Mouse (Mus musculus): ENCODE data around the gene Epb41l4b.

The Epb41l4b gene

GRCm38 (mm10) chr4:57058623-57059022 lies 84.6 kb downstream of the Epb41l4b start:
- DNase-seq, result no peak

GRCm38 (mm10) chr4:57057637-57058036 lies 85.6 kb downstream of the Epb41l4b start:
- no peak for DNase-seq

GRCm38 (mm10) chr4:57055635-57056034 lies 87.6 kb downstream of the Epb41l4b start:
- DNase-seq, result no peak

GRCm38 (mm10) chr4:57049281-57049921 lies 93.8 kb downstream of the Epb41l4b start:
- no peak for DNase-seq

GRCm38 (mm10) chr4:57048566-57048965 lies 94.7 kb downstream of the Epb41l4b start:
- DNase-seq, result no peak

GRCm38 (mm10) chr4:57046160-57046571 lies 97.1 kb downstream of the Epb41l4b start:
- no peak for DNase-seq

- no peak for DNase-seq
Observed at GRCm38 (mm10) chr4:57043621-57044020, 99.6 kb downstream of the Epb41l4b start.

- no peak for DNase-seq
Observed at GRCm38 (mm10) chr4:57041661-57042060, 101.6 kb downstream of the Epb41l4b start.

GRCm38 (mm10) chr4:57041211-57041610 lies 102.0 kb downstream of the Epb41l4b start:
- no peak for DNase-seq

- no peak for DNase-seq
Observed at GRCm38 (mm10) chr4:57040481-57040880, 102.8 kb downstream of the Epb41l4b start.

- DNase-seq, result no peak
Observed at GRCm38 (mm10) chr4:57039127-57040031, 103.9 kb downstream of the Epb41l4b start.

- DNase-seq, result no peak
Observed at GRCm38 (mm10) chr4:57037554-57037953, 105.7 kb downstream of the Epb41l4b start.

GRCm38 (mm10) chr4:57034169-57034568 lies 109.1 kb downstream of the Epb41l4b start:
- no peak for DNase-seq

- no peak for DNase-seq
Observed at GRCm38 (mm10) chr4:57031440-57031839, 111.8 kb downstream of the Epb41l4b start.

- no peak for DNase-seq
Observed at GRCm38 (mm10) chr4:57027954-57028353, 115.3 kb downstream of the Epb41l4b start.

- no peak for DNase-seq
Observed at GRCm38 (mm10) chr4:57023527-57023926, 119.7 kb downstream of the Epb41l4b start.

- no peak for DNase-seq
Observed at GRCm38 (mm10) chr4:57021288-57021687, 121.9 kb downstream of the Epb41l4b start.

GRCm38 (mm10) chr4:57017229-57017628 lies 126.0 kb downstream of the Epb41l4b start:
- peak; percentile 23 to 34 for DNase-seq

- no peak for DNase-seq
Observed at GRCm38 (mm10) chr4:57016366-57017171, 126.7 kb downstream of the Epb41l4b start.

- DNase-seq, result no peak
Observed at GRCm38 (mm10) chr4:57015032-57015431, 128.2 kb downstream of the Epb41l4b start.

GRCm38 (mm10) chr4:57011454-57012046 lies 131.7 kb downstream of the Epb41l4b start:
- DNase-seq, result no peak

- DNase-seq, result no peak
Observed at GRCm38 (mm10) chr4:57010919-57011318, 132.3 kb downstream of the Epb41l4b start.

GRCm38 (mm10) chr4:57010425-57010824 lies 132.8 kb downstream of the Epb41l4b start:
- no peak for DNase-seq

All from thymus, adult 18-20 months (tissue).